Comparison of ENCODE assay signal across 24 mouse cellular contexts in genomic region chr2:126916236-126916635, GRCm38 (mm10). TPM values are rescaled to one million over a fixed set of nuclear protein-coding genes. Genes with fewer than 3 reads are reported as not detected.
DNase-seq lines count a peak whose midpoint lies in the region; ATAC-seq and TF ChIP-seq lines count a peak whose summit lies in the region.
"Had no signal": no experiment of that assay in that cellular context is flagged by ENCODE, and none has a peak within 500 bp of the region (broad histone marks: within the 10 kb centered on the region; RNA-seq: fewer than 3 reads in every experiment).

No protein-coding gene starts in this region.

- H3K4me1 ChIP-seq in liver, adult 2 months (ENCODE audit: control insufficient read depth, insufficient read depth, low read length): peaks cover 6% of the 10 kb centered on the region
- no peaks in the 10 kb centered on the region for H3K4me1 ChIP-seq in liver, embryonic 12.5 days
- H3K4me1 ChIP-seq: embryonic facial prominence, embryonic 10.5 days; embryonic facial prominence, embryonic 12.5 days; forebrain, embryonic 13.5 days; forebrain, embryonic 15.5 days had no signal

- TF ChIP-seq POLR2A in liver, adult 2 months (IDR thresholded peaks at IDR 0.05; ENCODE audit: extremely low read depth, insufficient read depth, low read length): no peak

- H3K27ac ChIP-seq in liver, adult 2 months (replicated peaks; ENCODE audit: insufficient read depth, low read depth, low read length): no peak overlapping the region; the same call in 1 of the 2 replicates
- H3K27ac ChIP-seq in liver, embryonic 12.5 days: no peak overlapping the region
- H3K27ac ChIP-seq: embryonic facial prominence, embryonic 10.5 days; embryonic facial prominence, embryonic 12.5 days; forebrain, embryonic 13.5 days; forebrain, embryonic 15.5 days had no signal

- DNase-seq in gastrocnemius, adult 18-20 months (ENCODE audit: low spot score): peak; percentile 26
- DNase-seq in gastrocnemius, postnatal 10 days: no peak
- DNase-seq in gastrocnemius, adult 8-10 months (ENCODE audit: low spot score in 2 of 2): peak; percentile 8 to 49
- DNase-seq in gastrocnemius, postnatal 4 days (ENCODE audit: low spot score in 2 of 2): no peak
- DNase-seq in liver, adult 2 months (ENCODE audit: extremely low read depth, low read depth, low spot score): peak; percentile 61
- DNase-seq: adrenal gland, adult 8-10 months; adrenal gland, postnatal 14 days; adrenal gland, postnatal 36 days; B cell, adult 2 months; cerebellum, adult 11-12 months; cerebellum, adult 2 months; cerebellum, adult 9-10 months; cerebellum, postnatal 10 days; cerebellum, postnatal 25 days had no signal

- no peaks in the 10 kb centered on the region; the same call in 1 of the 2 replicates for H3K79me2 ChIP-seq in liver, adult 2 months (ENCODE audit: control insufficient read depth, insufficient read depth, low read length)

- no peaks in the 10 kb centered on the region for H3K9me3 ChIP-seq in liver, embryonic 12.5 days (replicated peaks)
- H3K9me3 ChIP-seq: embryonic facial prominence, embryonic 10.5 days; embryonic facial prominence, embryonic 12.5 days; forebrain, embryonic 13.5 days; forebrain, embryonic 15.5 days; G1E had no signal

- no peak overlapping the region for H3K9ac ChIP-seq in liver, adult 2 months (ENCODE audit: low read depth, low read length)
- H3K9ac ChIP-seq in liver, embryonic 12.5 days: no peak overlapping the region
- H3K9ac ChIP-seq: embryonic facial prominence, embryonic 12.5 days; forebrain, embryonic 13.5 days; forebrain, embryonic 15.5 days had no signal

- 26% methylated on average over 1 of the region's 1 CpGs for WGBS in liver, adult 2 months
- WGBS in liver, embryonic 12.5 days (ENCODE audit: insufficient replicate concordance): 66% methylated on average over 1 of the region's 1 CpGs

- H3K4me2 ChIP-seq in liver, embryonic 12.5 days: no peak overlapping the region
- H3K4me2 ChIP-seq: embryonic facial prominence, embryonic 12.5 days; forebrain, embryonic 13.5 days; forebrain, embryonic 15.5 days had no signal

- H3K4me3 ChIP-seq in liver, adult 2 months (ENCODE audit: insufficient read depth, low read depth, low read length): no peak overlapping the region
- no peak overlapping the region for H3K4me3 ChIP-seq in liver, embryonic 12.5 days
- H3K4me3 ChIP-seq: embryonic facial prominence, embryonic 10.5 days; embryonic facial prominence, embryonic 12.5 days; forebrain, embryonic 13.5 days; forebrain, embryonic 15.5 days had no signal

- H3K36me3 ChIP-seq in liver, adult 2 months (ENCODE audit: control insufficient read depth, insufficient read depth, low read length): peaks cover 68% of the 10 kb centered on the region
- H3K36me3 ChIP-seq in liver, embryonic 12.5 days: peaks cover 65% of the 10 kb centered on the region

- no peak for TF ChIP-seq CTCF in liver, adult 2 months (IDR thresholded peaks at IDR 0.05; ENCODE audit: low read depth, low read length)

- ATAC-seq in liver, embryonic 12.5 days: no peak
- ATAC-seq: activated CD4-positive, CD25-positive, alpha-beta regulatory T cell, adult 4 months; CD4-positive, CD25-positive, alpha-beta regulatory T cell, adult 4 months; forebrain, embryonic 13.5 days; forebrain, embryonic 15.5 days; Patski had no signal

- no peaks in the 10 kb centered on the region for H3K27me3 ChIP-seq in liver, adult 2 months (ENCODE audit: control insufficient read depth, insufficient read depth, low read length)
- no peaks in the 10 kb centered on the region for H3K27me3 ChIP-seq in liver, embryonic 12.5 days (replicated peaks)
- H3K27me3 ChIP-seq: CH12.LX; embryonic facial prominence, embryonic 12.5 days; forebrain, embryonic 13.5 days; forebrain, embryonic 15.5 days; Patski had no signal

RNA-seq across cellular contexts. Expression of gene Sppl2a, which starts 16.8 kb away (rescaled TPM):
- 10 to 100 TPM; 67.1 to 69.8 TPM for total RNA-seq in gastrocnemius, adult 18-20 months (2021)
- 10 to 100 TPM; 52.7 to 55.7 TPM for total RNA-seq in gastrocnemius, postnatal 10 days (2021)
- total RNA-seq in gastrocnemius, adult 8-10 months (2022): 10 to 100 TPM; 70.6 to 76.0 (median 71.9) TPM
- total RNA-seq in gastrocnemius, postnatal 4 days (2021): 10 to 100 TPM; 42.4 to 49.1 TPM
- total RNA-seq in liver, adult 2 months (2014; rRNA removed): 158 and 174 TPM in 2 replicates
- 33.3 and 37.6 TPM in 2 replicates for polyA plus RNA-seq in liver, adult 2 months (2012; rRNA removed)
- 23.6 and 25.0 TPM in 2 replicates for polyA plus RNA-seq in liver, embryonic 12.5 days (2016; fragmentation: Nextera tagmentation; extraction: Ambion mirVana)

RNA-seq across cellular contexts. Expression of gene Trpm7, which starts 40.2 kb away (rescaled TPM):
- total RNA-seq in gastrocnemius, adult 18-20 months (2021): 10 to 100 TPM; 20.7 to 21.4 TPM
- 10 to 100 TPM; 27.2 to 37.3 TPM for total RNA-seq in gastrocnemius, postnatal 10 days (2021)
- total RNA-seq in gastrocnemius, adult 8-10 months (2022): 10 to 100 TPM; 21.0 to 26.4 (median 25.5) TPM
- 10 to 100 TPM; 43.6 to 53.5 TPM for total RNA-seq in gastrocnemius, postnatal 4 days (2021)
- 41.2 and 46.3 TPM in 2 replicates for total RNA-seq in liver, adult 2 months (2014; rRNA removed)
- 3.3 and 3.6 TPM in 2 replicates for polyA plus RNA-seq in liver, adult 2 months (2012; rRNA removed)
- 25.4 and 25.7 TPM in 2 replicates for polyA plus RNA-seq in liver, embryonic 12.5 days (2016; fragmentation: Nextera tagmentation; extraction: Ambion mirVana)

Comparison
In these comparisons a context has a peak if more than half of its experiments do, and no peak if none do; other contexts are left out.
1. DNase-seq: peak in gastrocnemius, adult 18-20 months (single experiment), gastrocnemius, adult 8-10 months (2 of 2) and liver, adult 2 months (single experiment); none in gastrocnemius, postnatal 10 days (single experiment) and gastrocnemius, postnatal 4 days (0 of 2).